Mouse (Mus musculus): ENCODE measurements around the gene Apol9a. TPM values are rescaled to one million over a fixed set of nuclear protein-coding genes. Genes with fewer than 3 reads are reported as not detected.

Gene Apol9a
- polyA plus RNA-seq, 1 experiment = 1.4 TPM

Other genes starting within 250 kb of the Apol9a start
- 40.5 and 41.8 TPM in 2 replicates for gene Rbfox2, start 104.1 kb downstream of the Apol9a start, polyA plus RNA-seq (2012; rRNA removed)
- 0.32 and 0.38 TPM in 2 replicates for gene Apol7a, start 12.0 kb downstream of the Apol9a start, polyA plus RNA-seq (2012; rRNA removed)
- gene Apol7b, start 36.4 kb upstream of the Apol9a start, polyA plus RNA-seq (2012; rRNA removed) = 0.04 TPM in 1 of 2 replicates, not detected in the other
- gene Apol10a, start 65.9 kb upstream of the Apol9a start, polyA plus RNA-seq (2012; rRNA removed) = not detected in 2 replicates
- not detected in 2 replicates for gene Apol11a, start 97.1 kb upstream of the Apol9a start, polyA plus RNA-seq (2012; rRNA removed)
- gene Apol7c, start 122.2 kb upstream of the Apol9a start, polyA plus RNA-seq (2012; rRNA removed) = 0.18 and 0.23 TPM in 2 replicates
- gene 1700025B11Rik, start 150.8 kb upstream of the Apol9a start, polyA plus RNA-seq (2012; rRNA removed) = 0.26 TPM in 1 of 2 replicates, not detected in the other
- gene Apol10b, start 185.0 kb upstream of the Apol9a start, polyA plus RNA-seq (2012; rRNA removed) = 1.1 and 1.4 TPM in 2 replicates
- 0.32 TPM in 1 of 2 replicates, not detected in the other for gene Gm36245, start 188.1 kb upstream of the Apol9a start, polyA plus RNA-seq (2012; rRNA removed)
- 0.37 TPM in 1 of 2 replicates, not detected in the other for gene Apol11b, start 232.2 kb upstream of the Apol9a start, polyA plus RNA-seq (2012; rRNA removed)